Mouse (Mus musculus): ENCODE measurements around the gene Kat5.

The Kat5 gene

DNA sequence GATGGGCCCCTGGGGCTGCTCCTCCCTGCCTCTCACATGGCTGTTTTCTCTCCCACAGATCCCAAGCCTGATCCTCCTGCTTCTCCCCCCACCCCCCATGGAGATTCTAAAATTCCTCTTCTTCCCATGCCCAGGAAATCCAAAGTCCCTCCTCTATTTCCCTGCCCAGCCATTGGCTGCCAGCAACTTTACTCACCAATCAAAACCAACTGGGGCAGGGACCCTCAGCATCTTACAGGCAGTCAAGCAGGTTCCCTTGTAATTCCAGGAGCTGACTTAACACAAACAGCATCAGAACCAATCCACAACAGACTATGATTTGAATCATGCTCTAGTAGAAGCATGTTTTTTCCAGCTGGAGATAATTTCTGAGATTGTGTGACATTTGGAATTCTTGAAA is 19.9 kb upstream of the Kat5 start:
- DNase-seq (ENCODE audit: low spot score), result no peak

GRCm38 (mm10) chr19:5625311-5625710 is 15.3 kb upstream of the Kat5 start:
- no peak for DNase-seq (ENCODE audit: low spot score)

DNA sequence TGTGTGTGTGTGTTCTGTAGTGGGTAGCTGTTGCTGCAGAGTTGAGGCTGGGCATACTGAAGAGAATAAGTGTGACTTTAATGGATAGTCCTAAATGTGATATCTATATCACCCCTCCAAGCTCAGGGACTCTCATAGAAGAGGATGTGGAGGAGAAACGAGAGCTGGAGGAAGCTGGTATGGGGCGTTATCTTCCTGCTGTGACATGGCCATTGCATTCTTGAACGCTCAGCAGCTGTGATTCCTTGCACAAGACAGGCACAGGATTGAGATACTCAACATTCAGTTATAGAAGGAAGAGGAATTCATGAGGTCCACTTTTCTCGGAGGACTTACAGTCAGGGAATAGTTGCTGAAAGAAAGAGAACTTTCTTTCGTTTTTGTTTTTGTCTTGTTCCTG is 11.8 kb upstream of the Kat5 start:
- no peak for DNase-seq (ENCODE audit: low spot score)

- DNase-seq (ENCODE audit: low spot score), result no peak
Measured at GRCm38 (mm10) chr19:5620007-5620406, 10.0 kb upstream of the Kat5 start.

DNA sequence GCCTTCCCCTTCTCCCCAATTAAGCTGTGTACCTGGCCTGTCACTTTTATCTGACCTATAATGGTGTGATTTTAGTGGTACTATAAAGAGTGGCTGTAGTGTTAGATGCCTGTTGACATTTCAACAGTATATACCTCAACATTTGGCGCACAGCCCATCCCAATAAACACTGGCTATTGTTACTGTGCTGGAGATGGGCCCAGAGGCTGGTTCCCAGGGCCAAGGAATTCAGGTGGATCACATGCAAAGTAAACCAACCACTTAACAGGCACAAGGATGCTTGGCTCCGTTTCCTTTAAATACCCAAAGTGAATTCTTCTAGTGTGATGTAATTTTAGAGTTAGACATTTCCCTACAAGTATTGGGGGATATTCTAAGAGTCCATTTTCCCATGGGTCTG is 4.9 kb upstream of the Kat5 start:
- DNase-seq (ENCODE audit: low spot score), result no peak

- no peak for DNase-seq (ENCODE audit: low spot score)
Measured at GRCm38 (mm10) chr19:5612762-5613411, 2.9 kb upstream of the Kat5 start.

GRCm38 (mm10) chr19:5611973-5612372 is 1.9 kb upstream of the Kat5 start:
- peak; percentile 45 for DNase-seq (ENCODE audit: low spot score)

GRCm38 (mm10) chr19:5609171-5609546 is 878 bp downstream of the Kat5 start:
- no peak for DNase-seq (ENCODE audit: low spot score)

GRCm38 (mm10) chr19:5608707-5609106 is 1.3 kb downstream of the Kat5 start:
- DNase-seq (ENCODE audit: low spot score), result no peak

DNA sequence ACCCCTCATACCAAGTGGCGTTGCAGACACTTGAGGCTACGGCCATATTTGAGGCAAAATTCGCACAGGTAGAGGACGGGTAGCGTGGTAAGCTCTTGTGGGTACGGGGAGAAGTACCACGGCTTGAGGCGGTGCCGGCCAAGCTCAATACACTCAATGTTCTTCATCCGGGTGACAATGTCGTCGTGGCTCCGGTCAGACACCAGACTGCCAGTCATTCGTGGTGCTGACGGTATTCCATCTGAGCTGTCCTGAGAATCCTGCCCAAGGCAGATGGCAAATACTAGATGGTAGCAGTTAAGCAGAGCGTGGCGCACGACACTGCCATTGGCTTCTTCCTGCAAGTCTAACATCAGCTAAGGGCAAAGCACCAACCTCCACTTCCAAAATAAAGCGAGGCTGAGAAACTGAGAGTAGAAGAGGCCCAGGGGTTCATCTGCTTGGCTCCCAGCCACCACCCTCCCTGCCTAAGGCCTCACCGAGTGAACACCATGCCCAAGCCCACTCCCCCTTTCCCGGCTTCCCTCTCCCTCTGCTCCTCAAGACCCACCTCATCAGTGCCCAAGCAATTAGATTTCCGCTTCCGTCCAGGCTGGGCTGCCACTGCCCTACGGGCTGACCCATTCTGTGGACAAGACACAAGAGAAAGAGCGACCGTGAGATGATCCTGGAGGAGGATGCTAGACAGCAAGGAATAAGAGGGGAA is 2.2 kb downstream of the Kat5 start:
- no peak for DNase-seq (ENCODE audit: low spot score)

GRCm38 (mm10) chr19:5606196-5606595 is 3.8 kb downstream of the Kat5 start:
- DNase-seq (ENCODE audit: low spot score), result peak; percentile 21

GRCm38 (mm10) chr19:5605126-5605525 is 4.9 kb downstream of the Kat5 start:
- DNase-seq (ENCODE audit: low spot score), result no peak

- DNase-seq (ENCODE audit: low spot score), result no peak
Measured at GRCm38 (mm10) chr19:5603664-5604063, 6.4 kb downstream of the Kat5 start.

DNA sequence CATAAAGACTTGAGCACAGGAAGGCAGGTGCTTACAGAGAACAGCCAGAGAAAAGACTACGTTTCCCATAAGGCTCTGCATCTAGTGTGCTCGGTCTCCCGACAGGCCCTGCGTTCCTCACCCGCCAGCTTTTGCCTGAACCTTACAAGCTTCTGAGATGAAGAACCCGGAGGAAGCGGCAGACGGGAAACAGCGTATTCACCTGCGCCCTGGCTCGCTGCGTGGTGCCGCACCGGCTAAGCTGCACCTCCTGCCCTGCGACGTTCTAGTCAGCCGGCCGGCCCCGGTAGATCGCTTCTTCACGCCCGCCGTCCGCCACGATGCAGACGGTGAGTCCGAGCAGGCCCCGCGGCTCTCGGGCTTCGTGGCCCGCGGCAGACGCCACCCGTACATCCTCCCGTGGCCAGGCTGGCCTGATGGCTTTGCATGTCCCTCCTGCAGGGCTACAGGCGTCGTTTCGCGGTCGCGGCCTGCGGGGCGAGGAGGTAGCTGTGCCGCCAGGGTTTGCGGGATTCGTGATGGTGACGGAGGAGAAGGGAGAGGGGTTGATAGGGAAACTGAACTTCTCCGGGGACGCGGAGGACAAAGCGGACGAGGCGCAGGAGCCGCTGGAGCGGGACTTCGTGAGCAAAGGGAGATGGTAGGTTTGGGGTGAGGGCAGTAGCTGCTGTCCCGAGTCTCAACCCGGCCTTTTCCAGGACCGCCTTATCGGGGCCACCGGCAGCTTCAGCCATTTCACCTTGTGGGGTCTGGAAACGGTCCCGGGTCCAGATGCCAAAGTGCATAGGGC is 8.1 kb downstream of the Kat5 start, which contains the start of gene Rnaseh2c:
Rnaseh2c (plus strand) TSS at position 122 of the 790 bp plus-strand sequence.
- DNase-seq (ENCODE audit: low spot score), result peak; percentile 85

GRCm38 (mm10) chr19:5599224-5599623 is 10.8 kb downstream of the Kat5 start:
- DNase-seq (ENCODE audit: low spot score), result no peak

DNA sequence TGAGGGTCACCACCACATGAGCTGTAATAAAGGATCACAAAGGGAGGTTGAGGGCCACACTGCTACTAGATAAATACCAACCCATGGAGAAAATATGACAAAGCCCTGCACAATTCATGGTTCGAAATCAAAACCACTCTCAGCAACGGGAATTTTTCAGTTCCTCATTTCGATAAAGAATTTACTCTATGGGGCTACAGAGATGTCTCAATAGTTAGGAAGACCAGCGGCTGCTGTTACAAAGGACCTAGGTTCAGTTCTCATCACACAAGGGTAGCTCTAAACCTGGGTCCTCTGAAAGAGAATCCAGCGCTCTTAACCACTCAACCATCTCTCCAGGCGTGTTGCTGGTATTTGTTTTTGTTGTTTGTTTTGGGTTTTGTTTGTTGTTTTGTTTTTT is 18.1 kb downstream of the Kat5 start:
- no peak for DNase-seq (ENCODE audit: low spot score)

DNA sequence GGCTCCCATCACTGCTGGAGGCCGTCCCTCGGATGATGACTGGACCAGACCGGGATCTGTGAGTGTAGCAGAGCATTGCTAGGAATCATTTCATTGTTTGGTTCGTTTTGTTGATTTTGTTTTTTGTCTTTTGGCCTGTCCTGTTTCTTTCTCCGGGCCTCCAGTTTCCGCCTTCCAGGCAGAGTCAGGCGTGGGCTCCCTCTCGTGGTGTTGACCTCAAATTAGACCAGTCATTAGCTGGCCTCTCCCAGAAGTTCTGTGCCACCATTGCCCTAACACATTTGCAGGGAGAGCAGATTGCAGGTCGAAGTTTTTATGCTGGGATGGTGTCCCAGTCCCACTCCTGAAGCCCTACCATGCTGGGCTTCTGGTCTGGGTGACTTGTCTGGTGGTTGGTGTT is 20.9 kb downstream of the Kat5 start:
- no peak for DNase-seq (ENCODE audit: low spot score)

DNA sequence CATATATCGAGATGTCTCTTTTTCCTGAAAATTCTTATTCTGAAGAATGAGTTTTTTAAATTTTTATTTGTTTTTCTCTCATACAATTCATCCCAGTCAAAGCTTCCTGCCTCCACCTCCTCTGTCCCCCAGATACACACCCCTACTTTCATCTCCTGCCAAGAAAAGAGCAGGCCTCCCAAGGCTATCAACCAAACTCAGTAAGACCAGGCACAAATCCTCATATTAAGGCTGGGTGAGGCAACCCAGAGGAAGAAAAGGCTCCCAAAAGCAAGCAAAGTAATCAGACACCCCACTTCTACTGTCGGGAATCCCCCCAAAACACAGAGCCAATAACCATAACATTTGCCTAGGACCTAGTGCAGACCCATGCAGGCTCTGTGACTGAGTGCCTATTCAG is 28.0 kb downstream of the Kat5 start:
- no peak for DNase-seq (ENCODE audit: low spot score)

GRCm38 (mm10) chr19:5580776-5581175 is 29.3 kb downstream of the Kat5 start:
- no peak for DNase-seq (ENCODE audit: low spot score)

- DNase-seq (ENCODE audit: low spot score), result no peak
Measured at GRCm38 (mm10) chr19:5579971-5580370, 30.1 kb downstream of the Kat5 start.

DNA sequence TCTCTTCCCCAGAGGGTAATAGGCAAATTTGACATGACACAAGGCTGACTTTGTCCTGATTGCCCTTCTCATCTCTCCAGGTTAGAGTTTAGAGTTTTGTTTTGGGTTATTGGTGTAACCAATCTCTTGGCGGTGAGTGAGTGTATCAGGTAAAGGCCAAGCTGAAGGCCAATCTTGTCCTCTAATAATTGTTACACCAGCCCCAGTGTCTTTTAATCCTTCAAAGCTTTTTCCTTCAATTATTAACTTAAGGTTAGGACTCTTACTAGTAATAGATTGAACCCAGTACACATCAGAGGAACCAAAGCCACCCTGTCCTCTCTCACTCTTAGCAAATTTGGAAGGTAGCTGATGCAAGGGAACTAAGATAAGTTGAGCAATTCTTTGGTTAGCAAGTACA is 34.7 kb downstream of the Kat5 start:
- DNase-seq (ENCODE audit: low spot score), result no peak

DNA sequence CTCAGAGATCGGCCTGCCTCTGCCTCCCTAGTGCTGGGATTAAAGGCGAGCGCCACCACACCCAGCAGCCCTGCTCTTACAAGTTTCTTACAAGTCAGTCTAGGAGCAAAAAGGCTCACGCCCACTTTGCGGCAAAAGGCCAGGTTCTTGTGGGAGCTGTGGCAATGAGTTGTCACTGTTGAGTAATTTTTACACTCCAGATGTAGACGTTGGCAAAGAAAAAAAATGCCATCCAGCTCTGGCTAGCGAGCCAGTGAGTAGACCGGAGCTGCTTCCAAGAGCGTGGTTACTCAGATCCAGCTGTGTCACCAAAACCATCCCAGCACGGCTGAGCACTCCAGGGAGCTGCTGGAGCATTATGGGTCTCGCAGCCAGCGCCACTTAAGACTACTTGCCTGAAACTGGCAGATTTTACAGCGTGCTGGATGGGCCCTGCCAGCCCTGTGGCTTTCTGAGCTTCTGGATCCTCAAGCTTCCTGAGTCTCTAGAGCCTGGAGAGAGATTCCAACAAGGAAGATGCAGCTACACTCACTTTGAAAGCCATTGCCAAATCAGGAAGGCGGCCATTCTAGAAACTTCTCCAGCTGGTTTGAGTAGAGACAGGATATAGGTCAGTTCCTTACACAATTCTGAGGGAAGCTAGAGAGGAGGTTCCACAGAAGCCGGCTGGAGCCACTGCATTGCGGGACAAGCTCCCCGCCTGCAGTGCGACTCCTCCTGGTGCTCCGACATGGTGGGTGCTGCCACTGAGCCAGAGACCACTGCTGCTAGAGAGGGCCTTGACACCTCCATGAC is 37.5 kb downstream of the Kat5 start:
- DNase-seq (ENCODE audit: low spot score), result no peak
